Mouse (Mus musculus) stomach, postnatal 0 days (tissue): ENCODE results near the gene Gck.

Experiments
- CTCF ChIP-seq: IDR thresholded peaks from 2 replicates; pipeline ENCODE4 v1.5.1; 2016; ENCODE audit warnings: antibody characterized with exemption, low read depth, mild to moderate bottlenecking, moderate library complexity
- EP300 ChIP-seq: optimal IDR thresholded peaks from 2 replicates; pipeline ENCODE3; 2016; ENCODE audit warnings: antibody characterized with exemption

DNA sequence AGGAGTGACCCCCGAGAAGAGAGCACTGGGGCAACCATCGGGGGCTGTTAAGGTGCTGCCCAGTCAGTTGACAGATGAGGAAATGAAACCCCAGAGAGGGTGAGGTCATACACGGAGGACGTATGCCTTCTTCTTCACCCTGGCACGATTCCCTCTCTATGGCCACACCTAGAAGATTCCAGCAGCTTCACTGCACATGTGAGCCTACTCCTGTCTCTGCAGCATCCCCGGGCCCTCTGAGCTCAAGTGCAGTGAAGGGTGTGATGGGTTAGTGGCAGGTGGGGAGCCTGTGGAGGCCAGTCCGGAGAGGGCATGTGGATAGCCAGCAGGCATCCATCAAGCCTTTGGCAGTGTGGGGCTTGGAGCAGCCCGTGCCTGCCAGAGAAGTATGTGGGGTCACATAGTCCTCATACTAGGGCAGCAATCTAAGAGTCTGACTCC, 57.7 kb downstream of the Gck start:
- TF ChIP-seq CTCF, result no peak
- TF ChIP-seq EP300, result no peak
